Mouse (Mus musculus): ENCODE measurements at regions not wholly inside any gene's neighbourhood (a gene's known extent, or its start where the extent isn't known, plus 50 kb on each side); places are given as distances from the start of the nearest gene placed in this dataset.

DNA sequence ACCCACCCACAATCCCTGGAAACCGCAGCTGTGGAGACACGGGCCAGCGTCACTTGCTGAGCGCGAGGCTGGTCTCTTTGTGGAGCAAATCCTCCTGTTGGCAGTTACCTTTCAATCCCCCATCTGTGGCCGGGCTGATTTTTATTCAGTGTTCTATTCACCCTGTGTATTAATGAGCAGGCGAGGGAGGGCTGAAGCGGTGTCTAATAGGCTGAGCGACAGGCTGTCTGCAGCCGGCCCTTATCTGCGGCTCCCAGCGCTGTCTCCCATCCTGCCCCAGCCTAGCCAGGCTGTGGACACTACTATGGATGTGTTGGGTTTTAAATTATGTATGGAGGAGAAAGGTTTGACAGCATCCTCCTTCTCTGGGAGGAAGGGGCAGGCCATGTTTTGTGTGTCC lies 138.3 kb upstream of the Gm26897 start:
- no peak for DNase-seq (ENCODE audit: low read depth, low spot score)

DNA sequence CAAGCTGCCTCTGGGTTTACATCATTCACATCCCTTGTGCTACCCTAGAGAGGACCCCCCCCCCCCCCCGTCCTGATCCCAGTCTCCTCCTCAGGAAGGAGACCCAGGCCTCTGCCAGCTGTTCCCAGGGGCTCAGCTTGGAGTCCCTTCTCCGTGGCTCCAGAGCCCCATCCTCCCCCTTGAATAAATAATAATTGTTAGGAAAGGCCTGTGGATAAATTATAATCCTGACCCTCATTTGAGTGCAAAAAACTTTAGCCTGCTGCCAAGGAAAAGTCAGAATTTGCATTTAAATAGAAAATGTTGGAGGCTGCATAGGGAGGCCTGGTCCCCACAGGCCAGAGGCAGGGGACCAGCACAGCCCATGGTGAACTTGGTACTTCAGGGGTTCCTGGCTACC lies 136.0 kb upstream of the Gm26897 start:
- DNase-seq (ENCODE audit: low read depth, low spot score): no peak

DNA sequence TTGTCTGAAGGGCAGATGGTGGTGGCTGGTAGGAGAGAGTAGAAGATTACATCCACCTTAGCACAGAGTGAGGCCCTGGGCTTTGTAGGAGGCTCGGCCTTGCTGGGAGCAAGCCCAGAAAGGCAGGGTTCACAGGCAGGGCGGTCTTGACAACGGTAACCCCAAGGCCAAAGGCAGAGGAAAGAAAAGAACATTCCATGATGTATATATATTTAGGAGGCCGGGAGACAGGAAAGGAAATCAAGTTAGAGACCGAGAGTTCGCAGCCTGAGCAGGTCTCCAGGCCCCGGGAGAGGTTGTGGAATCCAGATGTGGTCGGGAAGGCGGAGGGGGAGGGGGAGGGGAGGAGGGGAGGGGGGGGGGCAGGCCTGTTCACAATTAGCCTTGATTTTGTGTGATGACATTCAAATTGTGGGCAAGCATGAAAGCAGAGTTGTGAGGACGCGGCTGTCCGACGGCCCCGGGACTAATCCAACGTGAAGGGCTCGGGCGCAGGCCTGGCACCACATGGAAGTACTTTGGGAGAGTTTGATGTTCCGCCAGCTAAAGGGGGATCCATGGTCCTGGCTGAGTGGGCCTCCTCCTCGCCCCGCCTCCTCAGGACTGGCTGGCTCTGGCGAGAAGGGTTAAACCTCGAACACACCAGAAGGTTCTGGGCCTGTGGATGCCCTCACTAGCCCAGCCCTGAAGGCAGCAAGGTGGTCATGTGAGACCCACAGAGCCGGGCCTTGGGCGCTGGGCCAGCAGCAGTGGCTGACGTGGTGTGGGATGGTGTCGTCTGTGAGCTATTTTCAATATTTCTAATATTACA lies 131.8 kb upstream of the Gm26897 start:
- DNase-seq (ENCODE audit: low read depth, low spot score): peak; percentile 75

GRCm38 (mm10) chr5:111613687-111614086 lies 120.0 kb upstream of the Gm26897 start:
- no peak for DNase-seq (ENCODE audit: low read depth, low spot score)

DNA sequence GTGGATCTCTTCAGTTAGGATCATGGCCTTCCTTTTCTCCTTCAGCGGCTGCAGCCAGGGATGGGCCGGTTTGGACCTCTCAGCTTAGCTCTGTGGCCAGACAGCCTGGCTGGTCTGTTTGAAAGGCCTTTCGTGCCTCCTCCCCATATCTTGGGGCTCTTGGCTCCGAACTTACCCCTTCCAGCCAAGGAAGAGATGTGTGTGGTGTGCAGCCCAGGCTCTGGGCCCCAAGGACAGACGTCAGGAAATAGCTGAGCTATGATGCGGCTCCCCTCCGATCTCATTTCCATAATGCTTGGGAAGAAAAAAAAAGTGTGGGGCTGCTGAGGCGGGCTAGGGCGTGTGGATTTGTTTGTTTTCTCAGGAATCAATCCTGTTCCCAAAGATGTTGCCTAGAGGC lies 113.8 kb upstream of the Gm26897 start:
- DNase-seq (ENCODE audit: low read depth, low spot score): no peak

DNA sequence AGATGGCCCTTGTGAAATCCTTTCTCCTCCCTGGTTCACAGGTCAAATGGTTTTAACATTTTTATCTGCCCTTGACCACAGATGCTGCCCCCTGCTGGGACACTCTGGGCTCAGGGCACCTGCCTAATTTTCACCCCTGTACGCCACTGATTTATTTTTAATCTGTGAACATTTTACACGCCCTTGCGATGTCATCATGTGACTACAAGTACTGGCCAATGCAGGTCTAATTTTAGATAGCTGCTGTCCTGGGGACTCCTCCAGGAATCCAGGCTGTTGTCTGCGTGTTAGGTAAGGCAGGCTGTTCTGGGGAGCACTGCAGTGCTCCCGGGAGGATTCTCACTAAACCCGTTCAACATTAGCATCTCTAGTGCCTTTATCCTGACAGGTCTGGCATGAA lies 113.1 kb upstream of the Gm26897 start:
- DNase-seq (ENCODE audit: low read depth, low spot score): no peak

- DNase-seq (ENCODE audit: low read depth, low spot score): no peak
These were observed 111.2 kb upstream of the Gm26897 start for GRCm38 (mm10) chr5:111622481-111622880.

- DNase-seq (ENCODE audit: low read depth, low spot score): no peak
These were observed 107.4 kb upstream of the Gm26897 start for GRCm38 (mm10) chr5:111626273-111626798.

- DNase-seq (ENCODE audit: low read depth, low spot score): no peak
These were observed 103.3 kb upstream of the Gm26897 start for GRCm38 (mm10) chr5:111630313-111630844.

DNA sequence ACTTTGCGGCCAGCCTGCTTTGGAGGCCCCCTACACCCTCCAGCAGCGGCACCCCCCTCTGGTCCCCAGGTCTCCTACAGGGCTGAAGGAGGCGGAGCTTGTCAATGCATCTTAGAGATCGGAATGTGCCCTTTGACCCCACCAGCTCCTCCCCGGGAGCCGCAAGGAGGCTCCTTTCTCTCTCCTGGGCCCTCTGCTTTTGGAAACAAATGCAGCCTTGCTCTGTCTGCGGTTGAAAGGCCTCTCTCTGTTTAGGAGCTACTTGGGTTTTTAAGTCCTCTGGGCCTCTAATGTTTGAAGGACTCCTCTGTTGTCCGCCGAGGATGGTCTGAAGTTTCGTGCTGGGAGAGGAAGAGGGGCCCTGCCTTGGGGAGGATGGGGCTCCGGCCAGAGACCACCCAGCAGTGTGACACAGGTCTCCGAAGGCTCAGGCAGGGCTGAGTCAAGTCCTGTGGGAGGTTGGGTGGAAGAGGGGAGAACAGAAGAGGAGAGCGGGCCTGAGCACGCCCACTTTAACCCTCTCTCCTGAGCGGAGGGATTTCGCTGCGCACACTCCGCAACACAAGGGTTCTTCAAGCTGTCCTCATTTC lies 102.1 kb upstream of the Gm26897 start:
- peak; percentile 79 for DNase-seq (ENCODE audit: low read depth, low spot score)

GRCm38 (mm10) chr5:111635092-111635491 lies 98.6 kb upstream of the Gm26897 start:
- no peak for DNase-seq (ENCODE audit: low read depth, low spot score)

GRCm38 (mm10) chr5:111636969-111637368 lies 96.8 kb upstream of the Gm26897 start:
- no peak for DNase-seq (ENCODE audit: low read depth, low spot score)

DNA sequence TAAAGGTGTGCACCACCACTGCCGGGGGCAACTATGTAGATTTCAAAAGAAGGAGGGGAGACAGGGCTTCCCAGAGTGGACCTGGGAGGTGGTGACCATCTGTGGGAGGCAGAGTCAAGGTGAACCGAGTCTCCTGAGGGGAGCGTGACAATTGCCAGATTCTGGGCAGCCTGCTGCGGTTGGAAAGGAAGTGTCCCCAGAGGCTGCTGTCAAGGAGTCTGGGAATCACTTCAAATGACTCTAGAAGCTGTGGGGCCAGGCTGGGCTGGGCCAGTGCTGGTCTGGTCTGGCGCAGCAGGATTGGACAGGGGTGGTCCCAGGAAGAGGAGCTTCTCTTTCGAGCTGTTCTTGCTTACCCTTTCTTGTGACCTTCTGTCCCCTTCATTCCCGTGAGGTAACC lies 95.4 kb upstream of the Gm26897 start:
- DNase-seq (ENCODE audit: low read depth, low spot score): no peak

DNA sequence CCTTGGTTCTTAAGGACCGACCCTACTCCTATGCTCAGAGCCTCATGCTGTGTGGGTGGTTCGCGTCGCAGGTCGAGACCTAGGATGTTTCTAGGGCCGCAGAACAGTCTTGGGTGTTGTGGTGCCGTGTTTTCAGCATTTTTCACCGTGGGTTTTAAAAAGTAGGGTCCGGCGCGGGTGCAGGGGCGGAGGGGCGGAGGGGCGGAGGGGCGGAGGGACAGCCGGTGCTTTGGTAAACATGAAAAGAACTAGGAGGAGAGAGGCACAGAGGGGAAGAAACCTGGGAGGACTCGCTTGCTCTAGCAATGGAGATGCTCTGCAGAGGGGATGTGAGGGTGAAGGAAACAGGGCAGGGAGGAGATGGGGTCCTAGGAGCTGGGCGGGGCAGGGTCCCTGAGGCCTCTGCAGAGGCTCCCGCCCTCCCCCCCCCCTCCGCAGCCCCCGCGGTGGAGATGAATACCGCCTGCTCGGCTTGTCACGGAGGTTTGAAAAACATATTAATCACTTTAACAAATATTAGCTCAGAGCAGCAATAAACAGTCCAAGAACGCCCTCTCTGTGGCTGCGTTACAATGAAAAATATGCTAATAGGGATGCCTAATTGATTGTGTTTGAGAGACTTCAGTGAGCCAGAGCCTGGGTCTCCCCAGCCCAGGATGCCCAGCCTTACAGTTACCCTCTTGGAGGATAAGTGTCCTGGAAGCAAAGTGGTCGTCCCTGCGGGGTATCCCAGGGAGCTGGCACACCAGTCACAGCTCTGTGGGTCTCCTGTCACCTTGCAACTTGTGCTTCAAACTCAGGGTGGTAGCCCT lies 94.0 kb upstream of the Gm26897 start:
- DNase-seq (ENCODE audit: low read depth, low spot score): no peak

DNA sequence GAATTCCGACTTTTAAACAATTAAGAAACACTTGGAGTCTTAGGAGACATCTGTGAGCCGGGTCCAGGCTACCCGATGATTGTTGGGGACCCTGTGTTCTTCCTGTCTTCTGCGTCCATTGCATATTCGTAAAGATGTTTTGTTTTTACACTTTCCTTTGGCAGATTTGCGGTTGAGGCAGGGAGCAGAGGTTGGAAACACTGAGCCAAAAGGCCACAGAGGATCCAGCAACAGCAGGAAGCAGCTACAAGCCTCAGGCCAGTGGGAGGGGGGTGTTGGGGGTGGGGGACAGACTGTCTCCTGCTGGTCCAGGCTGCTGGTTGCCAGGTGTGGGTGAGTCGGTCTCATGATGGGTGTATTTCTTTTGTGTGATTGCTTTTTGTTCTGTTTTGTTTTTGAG lies 92.7 kb upstream of the Gm26897 start:
- no peak for DNase-seq (ENCODE audit: low read depth, low spot score)

DNA sequence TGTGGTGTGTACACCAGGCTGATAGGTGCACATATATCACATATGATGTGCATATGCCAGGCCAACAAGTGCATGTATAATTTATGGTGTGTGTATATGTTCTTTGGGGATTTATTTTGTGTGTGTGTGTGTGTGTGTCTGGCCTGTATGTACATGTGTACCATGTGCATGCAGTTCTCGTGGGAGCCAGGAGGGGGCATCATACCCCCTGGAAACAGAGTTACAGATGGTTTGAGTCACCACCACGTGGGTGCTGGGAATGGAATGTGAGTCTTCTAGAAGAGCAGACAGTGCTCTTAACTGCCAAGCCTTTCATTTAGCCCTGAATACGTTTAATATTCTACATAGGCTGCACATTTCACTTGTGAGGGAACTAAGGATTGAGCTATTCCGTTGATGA lies 92.0 kb upstream of the Gm26897 start:
- no peak for DNase-seq (ENCODE audit: low read depth, low spot score)

DNA sequence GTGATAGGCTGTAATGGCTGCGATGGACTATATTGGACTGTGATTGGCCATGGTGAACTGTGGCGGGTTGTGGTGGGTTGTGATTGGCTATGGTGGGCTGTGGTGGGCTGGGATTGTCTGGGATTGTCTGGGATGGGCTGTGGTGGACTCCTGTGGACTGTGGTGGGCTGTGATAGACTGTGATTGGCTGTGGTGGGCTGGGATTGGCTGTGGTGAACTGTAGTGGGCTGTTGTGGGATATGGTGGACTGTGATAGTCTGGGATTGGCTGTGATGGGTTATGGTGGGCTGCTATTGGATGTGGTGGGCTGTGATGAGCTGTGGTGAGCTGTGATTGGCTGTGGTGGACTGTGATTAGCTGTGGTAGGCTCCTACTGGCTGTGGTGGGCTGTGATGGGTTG lies 89.6 kb upstream of the Gm26897 start:
- no peak for DNase-seq (ENCODE audit: low read depth, low spot score)

DNA sequence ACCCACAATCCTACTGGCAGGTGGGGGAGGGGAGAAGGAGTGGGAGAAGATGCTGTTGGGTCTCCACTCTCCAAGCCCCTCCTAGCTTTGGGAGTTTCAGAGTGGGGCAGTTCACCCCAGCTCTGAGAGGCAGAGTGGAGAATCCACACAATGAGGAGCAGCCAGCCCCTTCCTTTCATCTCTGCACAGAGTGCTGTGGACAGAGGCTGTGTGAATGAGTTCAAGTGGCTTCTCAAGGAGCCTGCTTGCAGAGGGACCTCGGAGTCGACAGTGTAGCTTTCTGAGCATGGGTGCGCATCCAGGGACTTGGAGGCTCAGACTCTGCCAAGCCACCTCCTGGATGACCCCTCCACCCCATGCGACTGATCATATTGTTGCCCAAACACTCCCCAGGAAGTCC lies 88.9 kb upstream of the Gm26897 start:
- no peak for DNase-seq (ENCODE audit: low read depth, low spot score)

GRCm38 (mm10) chr5:111647686-111648200 lies 86.0 kb upstream of the Gm26897 start:
- no peak for DNase-seq (ENCODE audit: low read depth, low spot score)

DNA sequence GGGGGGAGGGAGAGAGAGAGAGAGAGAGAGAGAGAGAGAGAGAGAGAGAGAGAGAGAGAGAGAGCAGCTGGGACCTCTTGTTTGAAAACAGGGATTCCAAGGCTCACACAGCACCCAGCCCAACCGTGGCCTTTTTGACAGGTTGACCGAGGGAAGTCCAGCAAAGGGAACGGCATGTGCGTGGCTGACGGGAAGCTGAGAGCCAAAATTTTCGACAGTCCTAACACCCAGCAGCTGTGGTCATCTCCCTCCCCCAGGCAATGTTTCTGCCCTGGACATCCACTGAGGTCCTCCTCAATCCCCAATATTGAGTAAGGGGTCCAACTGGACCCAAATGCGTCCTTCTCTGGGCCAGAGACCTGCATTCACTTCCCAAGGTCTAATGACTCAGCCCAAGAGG lies 85.2 kb upstream of the Gm26897 start:
- DNase-seq (ENCODE audit: low read depth, low spot score): no peak

DNA sequence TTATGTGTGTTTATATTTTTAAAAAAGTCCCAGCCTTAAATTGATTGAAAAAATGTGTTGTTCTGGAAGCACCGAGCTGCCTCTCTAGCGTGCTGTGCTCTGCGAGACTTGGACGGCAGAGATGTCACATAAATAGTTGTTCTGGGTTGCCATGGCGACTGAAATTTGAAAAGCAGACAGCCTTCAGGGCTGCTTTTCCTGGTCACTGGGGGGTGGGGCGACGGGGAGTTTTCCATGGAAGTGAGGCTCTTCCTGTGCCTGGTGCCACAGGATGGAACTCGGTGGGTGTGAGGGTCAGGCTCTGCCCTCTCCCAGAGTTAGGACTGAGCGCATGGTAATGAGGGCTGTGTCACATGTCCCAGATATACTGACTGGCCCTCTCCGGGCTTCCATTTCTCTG lies 84.7 kb upstream of the Gm26897 start:
- DNase-seq (ENCODE audit: low read depth, low spot score): peak; percentile 83

DNA sequence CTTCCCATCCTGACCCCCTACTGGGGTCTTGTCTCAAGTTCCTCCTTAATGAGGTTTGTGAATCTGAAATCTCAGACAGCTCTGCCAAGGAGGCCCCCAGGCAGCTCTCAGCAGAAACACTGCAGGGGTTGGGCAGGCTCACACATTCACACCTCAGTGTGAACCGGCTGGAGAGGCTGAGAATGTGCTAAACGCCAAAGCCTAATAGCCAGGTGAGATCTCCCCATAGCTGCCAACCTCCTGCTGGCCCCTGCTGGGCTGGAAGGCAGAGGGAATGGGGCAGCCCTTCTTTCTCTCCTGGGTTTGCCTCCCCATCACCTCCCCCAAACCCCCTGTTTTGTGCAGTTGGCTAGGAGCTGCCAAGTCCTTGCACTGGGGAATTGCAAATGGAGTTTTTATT lies 81.3 kb upstream of the Gm26897 start:
- no peak for DNase-seq (ENCODE audit: low read depth, low spot score)
